Mouse (Mus musculus): ENCODE data around the gene Kctd15. TPM values are rescaled to one million over a fixed set of nuclear protein-coding genes. Genes with fewer than 3 reads are reported as not detected.

Kctd15 gene
- polyA plus RNA-seq, 1 experiment, result 1.0 TPM

- no peak for TF ChIP-seq FLI1 (IDR thresholded peaks at IDR 0.05; ENCODE audit: low read length)
- TF ChIP-seq GATA1 (IDR thresholded peaks at IDR 0.05; ENCODE audit: borderline replicate concordance, low read length), result no peak
- Histone ChIP-seq H3K4me3 (replicated peaks) (no peak overlapping the region), H3K9me3 (peaks cover 14% of the 10 kb centered on the region)
These were observed 3.6 kb downstream of the Kctd15 start for GRCm38 (mm10) chr7:34652751-34653502.

GRCm38 (mm10) chr7:34651381-34651780 is 5.2 kb downstream of the Kctd15 start:
- Histone ChIP-seq H3K36me3 (replicated peaks; ENCODE audit: low read length) (no peaks in the 10 kb centered on the region), H3K4me1 (peaks cover 22% of the 10 kb centered on the region), H3K27me3 (replicated peaks) (peaks cover 66% of the 10 kb centered on the region), H3K4me3 (replicated peaks) (no peak overlapping the region), H3K9me3 (peaks cover 23% of the 10 kb centered on the region)
- TF ChIP-seq FLI1 (IDR thresholded peaks at IDR 0.05; ENCODE audit: low read length) (no peak), GATA1 (IDR thresholded peaks at IDR 0.05; ENCODE audit: borderline replicate concordance, low read length) (no peak)

More at GRCm38 (mm10) chr7:34652751-34653502, 3.6 kb downstream of the Kctd15 start:
- H3K4me1 ChIP-seq, result peaks cover 22% of the 10 kb centered on the region
- H3K36me3 ChIP-seq (replicated peaks; ENCODE audit: low read length), result no peaks in the 10 kb centered on the region
- H3K27me3 ChIP-seq (replicated peaks), result peaks cover 79% of the 10 kb centered on the region

- Histone ChIP-seq H3K9me3 (peaks cover 23% of the 10 kb centered on the region), H3K4me1 (no peaks in the 10 kb centered on the region), H3K36me3 (replicated peaks; ENCODE audit: low read length) (no peaks in the 10 kb centered on the region)
These were observed 9.5 kb downstream of the Kctd15 start for GRCm38 (mm10) chr7:34647052-34647451.

DNA sequence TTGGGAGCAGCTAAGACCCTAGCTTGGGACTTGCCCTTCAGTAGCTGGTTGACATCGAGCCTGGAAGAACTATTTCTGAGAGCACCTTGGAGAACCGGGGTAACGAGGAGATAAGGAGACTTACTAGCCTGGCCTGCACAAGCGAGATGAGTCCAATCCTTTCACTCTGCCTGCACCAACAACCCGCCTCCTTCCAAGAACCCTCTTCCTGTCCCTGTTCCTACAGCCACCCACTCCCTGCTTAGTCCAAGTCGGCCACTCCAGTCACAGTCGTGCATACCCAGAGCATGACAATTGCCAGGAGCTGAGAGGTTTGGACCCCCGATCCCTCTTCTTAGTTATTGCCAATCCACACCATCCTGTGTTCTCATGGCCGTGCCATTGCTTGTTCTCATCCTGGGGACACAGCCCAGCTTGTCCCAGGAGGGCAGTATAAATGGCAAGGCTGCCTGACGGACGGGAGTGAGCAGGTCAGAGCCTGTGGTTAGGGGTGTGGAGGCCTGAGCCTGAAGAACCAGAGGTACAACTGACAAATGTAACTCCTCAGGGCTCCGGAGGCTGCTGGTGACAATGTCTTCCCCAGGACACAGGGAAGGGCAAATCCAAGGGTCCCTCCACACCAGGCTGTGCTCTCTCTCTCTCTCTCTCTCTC is 10.3 kb downstream of the Kctd15 start:
- no peak for TF ChIP-seq GATA1 (IDR thresholded peaks at IDR 0.05; ENCODE audit: borderline replicate concordance, low read length)
- no peak for TF ChIP-seq FLI1 (IDR thresholded peaks at IDR 0.05; ENCODE audit: low read length)
- H3K4me3 ChIP-seq (replicated peaks), result no peak overlapping the region
- H3K9me3 ChIP-seq, result peaks cover 23% of the 10 kb centered on the region
- H3K4me1 ChIP-seq, result no peaks in the 10 kb centered on the region
- H3K36me3 ChIP-seq (replicated peaks; ENCODE audit: low read length), result no peaks in the 10 kb centered on the region
- peaks cover 18% of the 10 kb centered on the region for H3K27me3 ChIP-seq (replicated peaks)

More at GRCm38 (mm10) chr7:34647052-34647451, 9.5 kb downstream of the Kctd15 start:
- TF ChIP-seq FLI1 (IDR thresholded peaks at IDR 0.05; ENCODE audit: low read length), result no peak
- no peak for TF ChIP-seq GATA1 (IDR thresholded peaks at IDR 0.05; ENCODE audit: borderline replicate concordance, low read length)
- peaks cover 24% of the 10 kb centered on the region for H3K27me3 ChIP-seq (replicated peaks)
- no peak overlapping the region for H3K4me3 ChIP-seq (replicated peaks)

- Histone ChIP-seq H3K27me3 (replicated peaks) (peaks cover 16% of the 10 kb centered on the region), H3K9me3 (peaks cover 23% of the 10 kb centered on the region), H3K4me1 (no peaks in the 10 kb centered on the region), H3K36me3 (replicated peaks; ENCODE audit: low read length) (no peaks in the 10 kb centered on the region), H3K4me3 (replicated peaks) (no peak overlapping the region)
- TF ChIP-seq FLI1 (IDR thresholded peaks at IDR 0.05; ENCODE audit: low read length) (no peak), GATA1 (IDR thresholded peaks at IDR 0.05; ENCODE audit: borderline replicate concordance, low read length) (no peak)
These were observed 10.9 kb downstream of the Kctd15 start for GRCm38 (mm10) chr7:34645623-34646022.

- peaks cover 11% of the 10 kb centered on the region for H3K27me3 ChIP-seq (replicated peaks)
- TF ChIP-seq GATA1 (IDR thresholded peaks at IDR 0.05; ENCODE audit: borderline replicate concordance, low read length), result no peak
- no peak for TF ChIP-seq FLI1 (IDR thresholded peaks at IDR 0.05; ENCODE audit: low read length)
- no peaks in the 10 kb centered on the region for H3K4me1 ChIP-seq
- H3K9me3 ChIP-seq, result peaks cover 23% of the 10 kb centered on the region
- H3K36me3 ChIP-seq (replicated peaks; ENCODE audit: low read length), result no peaks in the 10 kb centered on the region
- H3K4me3 ChIP-seq (replicated peaks), result no peak overlapping the region
These were observed 11.9 kb downstream of the Kctd15 start for GRCm38 (mm10) chr7:34644591-34644990.

DNA sequence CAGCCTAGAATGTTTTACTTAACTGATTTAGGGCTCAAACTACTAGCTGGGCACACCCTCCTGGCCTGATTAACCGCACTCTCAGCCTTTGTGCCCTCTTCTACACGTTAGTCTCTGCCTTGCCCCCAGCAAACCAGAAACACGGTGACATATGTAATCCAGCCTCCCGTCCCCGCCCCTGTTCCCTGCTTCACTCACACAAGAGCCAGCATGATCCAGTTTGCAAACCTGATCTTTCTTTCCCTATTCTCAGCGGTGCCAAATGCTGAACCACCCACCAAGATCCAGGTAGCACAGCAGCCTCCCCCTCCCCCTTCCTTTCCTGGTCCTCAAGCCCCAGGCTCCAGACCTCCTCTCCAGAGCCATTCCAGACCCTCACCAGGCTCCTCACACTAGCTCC is 13.2 kb downstream of the Kctd15 start:
- TF ChIP-seq GATA1 (IDR thresholded peaks at IDR 0.05; ENCODE audit: borderline replicate concordance, low read length), result no peak
- no peak for TF ChIP-seq FLI1 (IDR thresholded peaks at IDR 0.05; ENCODE audit: low read length)
- peaks cover 5% of the 10 kb centered on the region for H3K27me3 ChIP-seq (replicated peaks)
- H3K9me3 ChIP-seq, result peaks cover 13% of the 10 kb centered on the region
- H3K36me3 ChIP-seq (replicated peaks; ENCODE audit: low read length), result no peaks in the 10 kb centered on the region
- no peaks in the 10 kb centered on the region for H3K4me1 ChIP-seq
- no peak overlapping the region for H3K4me3 ChIP-seq (replicated peaks)

DNA sequence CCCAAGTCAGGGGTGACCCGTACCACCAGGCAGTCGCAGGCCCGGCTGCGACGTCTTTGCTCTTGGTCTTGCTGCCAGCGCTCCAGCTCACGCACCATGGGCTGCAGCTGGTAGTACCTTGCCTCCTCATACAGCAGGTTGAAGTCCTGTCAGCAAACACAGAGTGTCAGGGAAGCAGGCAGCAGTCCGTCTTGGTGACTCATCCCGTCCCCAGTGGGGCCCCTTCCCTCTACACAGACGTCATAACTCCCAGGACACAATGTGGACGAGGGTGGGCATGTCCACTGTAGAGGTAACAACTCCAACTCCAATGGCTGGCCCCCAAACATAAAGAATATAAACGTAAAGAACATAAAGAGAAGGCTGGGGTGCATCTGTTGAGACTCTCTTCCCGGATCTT is 14.6 kb downstream of the Kctd15 start:
- Histone ChIP-seq H3K27me3 (replicated peaks) (peaks cover 2% of the 10 kb centered on the region), H3K36me3 (replicated peaks; ENCODE audit: low read length) (no peaks in the 10 kb centered on the region), H3K9me3 (no peaks in the 10 kb centered on the region; the same call in 1 of the 2 replicates), H3K4me3 (replicated peaks) (peak overlapping the region; percentile 5), H3K4me1 (no peaks in the 10 kb centered on the region)
- no peak for TF ChIP-seq FLI1 (IDR thresholded peaks at IDR 0.05; ENCODE audit: low read length)
- no peak for TF ChIP-seq GATA1 (IDR thresholded peaks at IDR 0.05; ENCODE audit: borderline replicate concordance, low read length)

DNA sequence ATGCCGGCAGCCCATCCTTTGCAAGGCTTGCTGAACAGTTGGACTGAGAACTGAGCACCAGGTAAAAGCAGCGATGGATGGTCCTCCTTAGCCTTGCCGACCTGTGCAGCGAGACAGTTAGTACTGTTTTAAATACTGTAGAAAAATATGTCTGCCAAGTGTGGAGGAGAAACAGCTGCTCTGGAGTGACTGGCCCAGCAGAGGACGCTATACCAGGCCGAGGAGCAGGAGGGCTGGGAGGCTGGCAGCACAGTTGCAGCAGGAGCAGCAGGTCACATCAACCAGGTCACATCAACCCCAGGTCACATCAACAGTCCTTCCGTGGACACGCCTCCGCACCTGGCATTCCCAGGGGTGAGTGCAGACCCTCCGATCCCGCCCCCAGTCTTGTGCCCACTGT is 16.7 kb downstream of the Kctd15 start:
- H3K4me3 ChIP-seq (replicated peaks), result no peak overlapping the region
- no peak for TF ChIP-seq GATA1 (IDR thresholded peaks at IDR 0.05; ENCODE audit: borderline replicate concordance, low read length)
- no peak for TF ChIP-seq FLI1 (IDR thresholded peaks at IDR 0.05; ENCODE audit: low read length)
- no peaks in the 10 kb centered on the region for H3K9me3 ChIP-seq

DNA sequence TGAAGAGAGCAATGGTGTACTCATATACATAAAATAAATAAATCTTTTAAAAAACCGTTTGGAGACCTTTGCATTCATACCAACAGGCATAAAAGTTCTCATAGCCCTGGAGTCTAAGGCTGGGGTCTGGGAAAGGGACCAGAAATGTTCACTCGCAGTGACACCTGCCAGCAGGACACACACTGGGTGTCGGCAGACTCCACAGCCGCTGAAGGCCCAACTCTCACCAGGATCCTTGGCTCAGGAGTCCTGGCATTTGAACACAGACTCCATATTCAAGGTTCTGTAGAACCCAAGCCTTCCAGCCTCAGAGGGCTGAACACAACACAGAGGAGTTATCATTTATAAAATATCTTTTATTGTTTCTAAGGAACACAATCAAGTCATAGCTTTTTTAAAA is 19.9 kb downstream of the Kctd15 start:
- peaks cover 6% of the 10 kb centered on the region for H3K27me3 ChIP-seq (replicated peaks)
- TF ChIP-seq FLI1 (IDR thresholded peaks at IDR 0.05; ENCODE audit: low read length), result no peak

More for the DNA sequence above, 16.7 kb downstream of the Kctd15 start:
- Histone ChIP-seq H3K4me1 (no peaks in the 10 kb centered on the region), H3K27me3 (replicated peaks) (peaks cover 2% of the 10 kb centered on the region), H3K36me3 (replicated peaks; ENCODE audit: low read length) (no peaks in the 10 kb centered on the region)

More for the DNA sequence above, 19.9 kb downstream of the Kctd15 start:
- H3K9me3 ChIP-seq, result peaks cover 6% of the 10 kb centered on the region; the same call in 1 of the 2 replicates
- H3K4me1 ChIP-seq, result no peaks in the 10 kb centered on the region
- H3K4me3 ChIP-seq (replicated peaks), result no peak overlapping the region
- no peaks in the 10 kb centered on the region for H3K36me3 ChIP-seq (replicated peaks; ENCODE audit: low read length)

Data from megakaryocyte, embryonic 14.5 days (primary cell).